Mouse (Mus musculus): ENCODE measurements around the gene Agbl5. TPM values are rescaled to one million over a fixed set of nuclear protein-coding genes. Genes with fewer than 3 reads are reported as not detected.
A peak's percentile ranks its signal among the peaks of the same experiment; 100 is the strongest.

Agbl5 gene
- polyA plus RNA-seq, 1 experiment from 2014 or later, result 33.0 TPM

- WGBS, result 89% methylated on average over 6 of the region's 6 CpGs
- no peaks in the 10 kb centered on the region for H3K9me3 ChIP-seq (replicated peaks; ENCODE audit: control insufficient read depth, low read length)
- H3K36me3 ChIP-seq (replicated peaks; ENCODE audit: control insufficient read depth, insufficient read depth, low read depth, low read length), result peaks cover 8% of the 10 kb centered on the region
- DNase-seq (ENCODE audit: low spot score) (no peak), ATAC-seq (replicated peaks; ENCODE audit: insufficient number of reproducible peaks, low FRiP score, low TSS enrichment, low read depth) (no peak)
- no peak overlapping the region for H3K27ac ChIP-seq (replicated peaks; ENCODE audit: low read depth, low read length)
- H3K4me1 ChIP-seq (ENCODE audit: control insufficient read depth, insufficient read depth, low read length), result peaks cover 5% of the 10 kb centered on the region; the same call in 1 of the 2 replicates
- no peaks in the 10 kb centered on the region for H3K27me3 ChIP-seq (ENCODE audit: control insufficient read depth, insufficient read depth, low read length)
- H3K9ac ChIP-seq (replicated peaks; ENCODE audit: low read length), result no peak overlapping the region
- H3K4me2 ChIP-seq (ENCODE audit: low read depth, low read length), result no peak overlapping the region
- H3K4me3 ChIP-seq (ENCODE audit: low read depth, low read length), result no peak overlapping the region
These were observed 34.6 kb downstream of the Agbl5 start for GRCm38 (mm10) chr5:30923119-30923518.

- Histone ChIP-seq H3K27ac (replicated peaks; ENCODE audit: low read depth, low read length) (no peak overlapping the region), H3K9ac (replicated peaks; ENCODE audit: low read length) (no peak overlapping the region), H3K9me3 (replicated peaks; ENCODE audit: control insufficient read depth, low read length) (no peaks in the 10 kb centered on the region), H3K4me1 (ENCODE audit: control insufficient read depth, insufficient read depth, low read length) (peaks cover 5% of the 10 kb centered on the region; the same call in 1 of the 2 replicates), H3K27me3 (ENCODE audit: control insufficient read depth, insufficient read depth, low read length) (no peaks in the 10 kb centered on the region), H3K4me3 (ENCODE audit: low read depth, low read length) (no peak overlapping the region), H3K4me2 (ENCODE audit: low read depth, low read length) (no peak overlapping the region), H3K36me3 (replicated peaks; ENCODE audit: control insufficient read depth, insufficient read depth, low read depth, low read length) (peaks cover 3% of the 10 kb centered on the region; the same call in 1 of the 2 replicates)
- WGBS, result 80% methylated on average over 8 of the region's 8 CpGs
- ATAC-seq (replicated peaks; ENCODE audit: insufficient number of reproducible peaks, low FRiP score, low TSS enrichment, low read depth) (no peak), DNase-seq (ENCODE audit: low spot score) (no peak)
These were observed 36.1 kb downstream of the Agbl5 start for GRCm38 (mm10) chr5:30924614-30925013.

- no peak overlapping the region for H3K27ac ChIP-seq (replicated peaks; ENCODE audit: low read depth, low read length)
- H3K4me2 ChIP-seq (ENCODE audit: low read depth, low read length), result no peak overlapping the region
- no peak overlapping the region for H3K4me3 ChIP-seq (ENCODE audit: low read depth, low read length)
- ATAC-seq (replicated peaks; ENCODE audit: insufficient number of reproducible peaks, low FRiP score, low TSS enrichment, low read depth) (no peak), DNase-seq (ENCODE audit: low spot score) (no peak)
- H3K9me3 ChIP-seq (replicated peaks; ENCODE audit: control insufficient read depth, low read length), result no peaks in the 10 kb centered on the region
- peaks cover 5% of the 10 kb centered on the region; the same call in 1 of the 2 replicates for H3K4me1 ChIP-seq (ENCODE audit: control insufficient read depth, insufficient read depth, low read length)
- no peaks in the 10 kb centered on the region for H3K27me3 ChIP-seq (ENCODE audit: control insufficient read depth, insufficient read depth, low read length)
- WGBS, result 88% methylated on average over 5 of the region's 5 CpGs
- no peak overlapping the region for H3K9ac ChIP-seq (replicated peaks; ENCODE audit: low read length)
- peaks cover under 1% of the 10 kb centered on the region; the same call in 1 of the 2 replicates for H3K36me3 ChIP-seq (replicated peaks; ENCODE audit: control insufficient read depth, insufficient read depth, low read depth, low read length)
These were observed 36.7 kb downstream of the Agbl5 start for GRCm38 (mm10) chr5:30925217-30925616.

GRCm38 (mm10) chr5:30926073-30926472 lies 37.6 kb downstream of the Agbl5 start:
- Histone ChIP-seq H3K9me3 (replicated peaks; ENCODE audit: control insufficient read depth, low read length) (no peaks in the 10 kb centered on the region), H3K27me3 (ENCODE audit: control insufficient read depth, insufficient read depth, low read length) (no peaks in the 10 kb centered on the region), H3K4me2 (ENCODE audit: low read depth, low read length) (no peak overlapping the region), H3K4me1 (ENCODE audit: control insufficient read depth, insufficient read depth, low read length) (peaks cover 5% of the 10 kb centered on the region; the same call in 1 of the 2 replicates), H3K9ac (replicated peaks; ENCODE audit: low read length) (no peak overlapping the region), H3K4me3 (ENCODE audit: low read depth, low read length) (no peak overlapping the region), H3K27ac (replicated peaks; ENCODE audit: low read depth, low read length) (no peak overlapping the region), H3K36me3 (replicated peaks; ENCODE audit: control insufficient read depth, insufficient read depth, low read depth, low read length) (no peaks in the 10 kb centered on the region)
- ATAC-seq (replicated peaks; ENCODE audit: insufficient number of reproducible peaks, low FRiP score, low TSS enrichment, low read depth) (no peak), DNase-seq (ENCODE audit: low spot score) (no peak)
- WGBS, result 77% methylated on average over 2 of the region's 2 CpGs

GRCm38 (mm10) chr5:30927945-30928529 lies 39.5 kb downstream of the Agbl5 start:
- Histone ChIP-seq H3K9me3 (replicated peaks; ENCODE audit: control insufficient read depth, low read length) (no peaks in the 10 kb centered on the region), H3K4me3 (ENCODE audit: low read depth, low read length) (no peak overlapping the region), H3K27ac (replicated peaks; ENCODE audit: low read depth, low read length) (no peak overlapping the region), H3K4me1 (ENCODE audit: control insufficient read depth, insufficient read depth, low read length) (no peaks in the 10 kb centered on the region), H3K27me3 (ENCODE audit: control insufficient read depth, insufficient read depth, low read length) (no peaks in the 10 kb centered on the region), H3K9ac (replicated peaks; ENCODE audit: low read length) (0 out of 2 replicates have a peak overlapping the region, but pooled peaks have one; percentile 15), H3K36me3 (replicated peaks; ENCODE audit: control insufficient read depth, insufficient read depth, low read depth, low read length) (no peaks in the 10 kb centered on the region), H3K4me2 (ENCODE audit: low read depth, low read length) (no peak overlapping the region)
- DNase-seq (ENCODE audit: low spot score) (peak; percentile 62), ATAC-seq (replicated peaks; ENCODE audit: insufficient number of reproducible peaks, low FRiP score, low TSS enrichment, low read depth) (no peak)
- 41% methylated on average over 7 of the region's 7 CpGs for WGBS

- DNase-seq (ENCODE audit: low spot score) (peak; percentile 80), ATAC-seq (replicated peaks; ENCODE audit: insufficient number of reproducible peaks, low FRiP score, low TSS enrichment, low read depth) (no peak)
- WGBS, result 41% methylated on average over 4 of the region's 4 CpGs
- H3K27ac ChIP-seq (replicated peaks; ENCODE audit: low read depth, low read length), result no peak overlapping the region
- H3K4me2 ChIP-seq (ENCODE audit: low read depth, low read length), result no peak overlapping the region
- no peaks in the 10 kb centered on the region for H3K27me3 ChIP-seq (ENCODE audit: control insufficient read depth, insufficient read depth, low read length)
- H3K36me3 ChIP-seq (replicated peaks; ENCODE audit: control insufficient read depth, insufficient read depth, low read depth, low read length), result no peaks in the 10 kb centered on the region
- H3K9me3 ChIP-seq (replicated peaks; ENCODE audit: control insufficient read depth, low read length), result no peaks in the 10 kb centered on the region
- H3K4me3 ChIP-seq (ENCODE audit: low read depth, low read length), result no peak overlapping the region
- no peak overlapping the region for H3K9ac ChIP-seq (replicated peaks; ENCODE audit: low read length)
- H3K4me1 ChIP-seq (ENCODE audit: control insufficient read depth, insufficient read depth, low read length), result no peaks in the 10 kb centered on the region
These were observed 41.6 kb downstream of the Agbl5 start for GRCm38 (mm10) chr5:30930121-30930520.

GRCm38 (mm10) chr5:30930846-30931245 lies 42.4 kb downstream of the Agbl5 start:
- WGBS, result 87% methylated on average over 6 of the region's 6 CpGs
- no peak overlapping the region for H3K4me3 ChIP-seq (ENCODE audit: low read depth, low read length)

GRCm38 (mm10) chr5:30931378-30931777 lies 42.9 kb downstream of the Agbl5 start:
- Histone ChIP-seq H3K4me2 (ENCODE audit: low read depth, low read length) (no peak overlapping the region), H3K9me3 (replicated peaks; ENCODE audit: control insufficient read depth, low read length) (no peaks in the 10 kb centered on the region), H3K27ac (replicated peaks; ENCODE audit: low read depth, low read length) (no peak overlapping the region), H3K4me3 (ENCODE audit: low read depth, low read length) (no peak overlapping the region), H3K36me3 (replicated peaks; ENCODE audit: control insufficient read depth, insufficient read depth, low read depth, low read length) (no peaks in the 10 kb centered on the region), H3K27me3 (ENCODE audit: control insufficient read depth, insufficient read depth, low read length) (no peaks in the 10 kb centered on the region), H3K4me1 (ENCODE audit: control insufficient read depth, insufficient read depth, low read length) (no peaks in the 10 kb centered on the region), H3K9ac (replicated peaks; ENCODE audit: low read length) (no peak overlapping the region)
- 88% methylated on average over 4 of the region's 4 CpGs for WGBS
- DNase-seq (ENCODE audit: low spot score) (no peak), ATAC-seq (replicated peaks; ENCODE audit: insufficient number of reproducible peaks, low FRiP score, low TSS enrichment, low read depth) (no peak)

More at GRCm38 (mm10) chr5:30930846-30931245, 42.4 kb downstream of the Agbl5 start:
- DNase-seq (ENCODE audit: low spot score) (no peak), ATAC-seq (replicated peaks; ENCODE audit: insufficient number of reproducible peaks, low FRiP score, low TSS enrichment, low read depth) (no peak)
- Histone ChIP-seq H3K9me3 (replicated peaks; ENCODE audit: control insufficient read depth, low read length) (no peaks in the 10 kb centered on the region), H3K4me2 (ENCODE audit: low read depth, low read length) (no peak overlapping the region), H3K4me1 (ENCODE audit: control insufficient read depth, insufficient read depth, low read length) (no peaks in the 10 kb centered on the region), H3K27me3 (ENCODE audit: control insufficient read depth, insufficient read depth, low read length) (no peaks in the 10 kb centered on the region), H3K9ac (replicated peaks; ENCODE audit: low read length) (no peak overlapping the region), H3K36me3 (replicated peaks; ENCODE audit: control insufficient read depth, insufficient read depth, low read depth, low read length) (no peaks in the 10 kb centered on the region), H3K27ac (replicated peaks; ENCODE audit: low read depth, low read length) (no peak overlapping the region)

All from embryonic facial prominence, embryonic 11.5 days (tissue).